Mouse (Mus musculus): ENCODE data around the gene Gjb6.

The Gjb6 gene

GRCm38 (mm10) chr14:57133161-57133661 is at the start of gene Gjb6:
Gjb6 (minus strand) TSS chr14:57133611.
- no peak for DNase-seq (ENCODE audit: low spot score)

- DNase-seq (ENCODE audit: low spot score): no peak
Observed at GRCm38 (mm10) chr14:57165493-57165892, 32.1 kb upstream of the Gjb6 start.

GRCm38 (mm10) chr14:57161833-57162232 is 28.4 kb upstream of the Gjb6 start:
- DNase-seq (ENCODE audit: low spot score): no peak

- DNase-seq (ENCODE audit: low spot score): no peak
Observed at GRCm38 (mm10) chr14:57161201-57161600, 27.8 kb upstream of the Gjb6 start.

- DNase-seq (ENCODE audit: low spot score): no peak
Observed at GRCm38 (mm10) chr14:57154916-57155315, 21.5 kb upstream of the Gjb6 start.

GRCm38 (mm10) chr14:57145741-57146140 is 12.3 kb upstream of the Gjb6 start:
- DNase-seq (ENCODE audit: low spot score): no peak

- no peak for DNase-seq (ENCODE audit: low spot score)
Observed at GRCm38 (mm10) chr14:57135265-57135664, 1.9 kb upstream of the Gjb6 start.

GRCm38 (mm10) chr14:57127383-57127782 is 6.0 kb downstream of the Gjb6 start:
- DNase-seq (ENCODE audit: low spot score): no peak

- no peak for DNase-seq (ENCODE audit: low spot score)
Observed at GRCm38 (mm10) chr14:57122295-57122694, 11.1 kb downstream of the Gjb6 start.

GRCm38 (mm10) chr14:57115823-57116544 is 17.4 kb downstream of the Gjb6 start, which contains the start of gene Gm4491:
Gm4491 (minus strand) TSS chr14:57115883.
- DNase-seq (ENCODE audit: low spot score): no peak

GRCm38 (mm10) chr14:57109194-57109593 is 24.2 kb downstream of the Gjb6 start:
- no peak for DNase-seq (ENCODE audit: low spot score)

GRCm38 (mm10) chr14:57107916-57108315 is 25.5 kb downstream of the Gjb6 start:
- no peak for DNase-seq (ENCODE audit: low spot score)

GRCm38 (mm10) chr14:57107091-57107490 is 26.3 kb downstream of the Gjb6 start:
- no peak for DNase-seq (ENCODE audit: low spot score)

GRCm38 (mm10) chr14:57105721-57106120 is 27.7 kb downstream of the Gjb6 start:
- no peak for DNase-seq (ENCODE audit: low spot score)

- DNase-seq (ENCODE audit: low spot score): no peak
Observed at GRCm38 (mm10) chr14:57105111-57105510, 28.3 kb downstream of the Gjb6 start.

- peak; percentile 12 for DNase-seq (ENCODE audit: low spot score)
Observed at GRCm38 (mm10) chr14:57104106-57105023, 29.0 kb downstream of the Gjb6 start, which contains the start of gene Gjb2. Gjb2 (minus strand) TSS chr14:57104702.

- no peak for DNase-seq (ENCODE audit: low spot score)
Observed at GRCm38 (mm10) chr14:57103711-57104105, 29.7 kb downstream of the Gjb6 start.

- DNase-seq (ENCODE audit: low spot score): no peak
Observed at GRCm38 (mm10) chr14:57103121-57103520, 30.3 kb downstream of the Gjb6 start.

- no peak for DNase-seq (ENCODE audit: low spot score)
Observed at GRCm38 (mm10) chr14:57101623-57102022, 31.8 kb downstream of the Gjb6 start.

GRCm38 (mm10) chr14:57095855-57096254 is 37.6 kb downstream of the Gjb6 start:
- no peak for DNase-seq (ENCODE audit: low spot score)

GRCm38 (mm10) chr14:57093029-57093428 is 40.4 kb downstream of the Gjb6 start:
- no peak for DNase-seq (ENCODE audit: low spot score)

- DNase-seq (ENCODE audit: low spot score): no peak
Observed at GRCm38 (mm10) chr14:57090001-57090400, 43.4 kb downstream of the Gjb6 start.

- no peak for DNase-seq (ENCODE audit: low spot score)
Observed at GRCm38 (mm10) chr14:57089107-57089506, 44.3 kb downstream of the Gjb6 start.

All from ovary, adult 18-20 months (tissue).